Mouse (Mus musculus) embryonic facial prominence, embryonic 10.5 days (tissue): ENCODE measurements around the gene Pgpep1. TPM values are rescaled to one million over a fixed set of nuclear protein-coding genes. Genes with fewer than 3 reads are reported as not detected.
A peak's percentile ranks its signal among the peaks of the same experiment; 100 is the strongest.

Experiments
- DNase-seq: peaks from one replicate; pipeline ENCODE4 v3.0.0-alpha.2; 2017; ENCODE audit warnings: low spot score
- H3K27ac ChIP-seq: fragments of 300-500 bp; sonication (generic); replicated peaks from 2 replicates; pipeline ENCODE4 v1.5.1; 2016; ENCODE audit warnings: mild to moderate bottlenecking
- H3K27me3 ChIP-seq: fragments of 300-500 bp; sonication (generic); replicated peaks from 2 replicates; pipeline ENCODE4 v1.6.1; 2016; ENCODE audit warnings: low read depth, mild to moderate bottlenecking; ENCODE audit not compliant: poor library complexity, severe bottlenecking
- H3K36me3 ChIP-seq: fragments of 300-500 bp; sonication (generic); replicated peaks from 2 replicates; pipeline ENCODE4 v1.6.1; 2016; ENCODE audit warnings: mild to moderate bottlenecking, moderate library complexity
- H3K4me1 ChIP-seq: fragments of 300-500 bp; sonication (generic); 2 replicates; pipeline ENCODE4 v1.6.1; 2016
- H3K4me3 ChIP-seq: fragments of 300-500 bp; sonication (generic); 2 replicates; pipeline ENCODE4 v1.5.1; 2016; ENCODE audit warnings: mild to moderate bottlenecking, moderate library complexity
- H3K9me3 ChIP-seq: fragments of 300-500 bp; sonication (generic); 2 replicates; pipeline ENCODE4 v1.6.1; 2016; ENCODE audit warnings: mild to moderate bottlenecking
- WGBS: fragments of 180-500 bp; shearing (Covaris S2); methylation state at CpG from one replicate; pipeline ENCODE4 v1.1.7; 2016; 5-methylcytosine and 5-hydroxymethylcytosine counted together
- polyA plus RNA-seq: library from polyadenylated mRNA; unstranded; fragments of >200 nt; fragmentation: Nextera tagmentation; extraction: Ambion mirVana; gene quantifications from 2 replicates; pipeline ENCODE4 v1.2.1, GENCODE M21; 2016

The Pgpep1 gene
- polyA plus RNA-seq, 1 experiment from 2014 or later, result 51.8 TPM

DNA sequence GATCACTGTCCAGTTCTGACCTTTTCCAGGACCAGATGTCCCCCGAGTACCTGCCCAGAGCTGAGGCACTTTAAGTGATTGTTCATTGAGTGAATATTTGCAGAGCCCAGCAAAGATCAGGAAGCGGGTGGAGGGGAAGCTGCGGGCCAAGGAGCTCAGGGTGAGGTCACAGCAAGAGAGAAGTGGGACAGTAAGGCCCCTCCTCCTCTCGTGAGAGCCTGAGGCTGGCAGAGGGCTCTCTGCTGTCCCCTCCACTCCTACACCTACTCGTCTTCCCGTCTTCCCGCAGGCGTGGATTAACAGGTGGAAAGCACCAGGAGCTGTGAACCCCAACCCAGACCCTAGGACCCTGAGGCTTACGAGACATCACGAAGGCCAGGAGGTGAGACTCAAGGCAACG is 43.5 kb downstream of the Pgpep1 start:
- DNase-seq, result no peak
- Histone ChIP-seq H3K36me3 (no peaks in the 10 kb centered on the region), H3K27ac (no peak overlapping the region), H3K4me3 (no peak overlapping the region), H3K27me3 (peaks cover 20% of the 10 kb centered on the region), H3K9me3 (no peaks in the 10 kb centered on the region), H3K4me1 (peaks cover 30% of the 10 kb centered on the region)
- WGBS, result 53% methylated on average over 11 of the region's 11 CpGs

DNA sequence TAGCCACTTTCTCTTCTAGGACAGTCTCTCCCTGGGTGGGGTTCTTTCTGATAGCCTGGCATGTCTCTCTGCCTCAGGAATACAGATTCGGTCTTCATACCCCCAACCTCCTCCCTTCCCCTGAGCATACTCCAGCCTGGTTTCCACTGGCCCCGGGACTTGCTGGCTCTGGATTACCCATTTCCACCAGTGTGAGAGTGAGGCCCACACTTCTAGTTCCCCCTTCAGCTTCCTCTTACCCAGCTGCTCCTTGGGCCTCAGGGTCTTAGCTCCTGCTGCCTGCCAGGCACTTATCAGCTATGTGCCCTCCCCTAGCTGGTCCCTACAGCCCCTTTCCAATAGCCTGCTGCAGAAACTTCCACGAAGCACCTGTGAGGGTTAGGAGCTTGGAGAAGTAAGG is 44.3 kb downstream of the Pgpep1 start, which contains the start of gene Lrrc25:
TSS of gene Lrrc25 (plus strand) at position 262 of the 400 bp plus-strand sequence.
- WGBS, result 83% methylated on average over 3 of the region's 3 CpGs
- H3K36me3 ChIP-seq, result no peaks in the 10 kb centered on the region
- H3K4me3 ChIP-seq, result no peak within 1 kb of the TSS; the same call in 1 of the 2 replicates
- H3K9me3 ChIP-seq, result no peaks in the 10 kb centered on the region
- DNase-seq, result no peak
- H3K27me3 ChIP-seq, result peaks cover 12% of the 10 kb centered on the region
- H3K27ac ChIP-seq, result no peak within 1 kb of the TSS
- peaks cover 36% of the 10 kb centered on the region for H3K4me1 ChIP-seq

DNA sequence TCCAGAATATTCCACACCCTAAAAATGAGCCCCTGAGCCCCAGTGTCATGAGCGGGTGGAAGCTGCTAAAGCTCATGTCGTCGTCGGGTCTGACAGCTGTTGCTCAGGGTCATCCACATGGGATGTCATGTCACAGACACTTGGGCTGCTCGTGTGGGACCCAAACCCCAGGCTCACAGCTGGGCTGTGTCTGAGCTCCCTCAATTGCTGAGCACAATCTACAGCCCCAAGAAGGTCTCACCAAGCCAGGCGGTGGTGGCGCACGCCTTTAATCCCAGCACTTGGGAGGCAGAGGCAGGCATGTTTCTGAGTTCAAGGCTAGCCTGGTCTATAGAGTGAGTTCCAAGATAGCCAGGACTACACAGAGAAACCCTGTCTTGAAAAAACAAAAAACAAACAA is 44.9 kb downstream of the Pgpep1 start:
- no peak overlapping the region for H3K4me3 ChIP-seq
- 90% methylated on average over 8 of the region's 8 CpGs for WGBS
- H3K4me1 ChIP-seq, result peaks cover 36% of the 10 kb centered on the region
- peaks cover 6% of the 10 kb centered on the region for H3K27me3 ChIP-seq
- no peak for DNase-seq
- H3K36me3 ChIP-seq, result no peaks in the 10 kb centered on the region
- no peaks in the 10 kb centered on the region for H3K9me3 ChIP-seq
- no peak overlapping the region for H3K27ac ChIP-seq

DNA sequence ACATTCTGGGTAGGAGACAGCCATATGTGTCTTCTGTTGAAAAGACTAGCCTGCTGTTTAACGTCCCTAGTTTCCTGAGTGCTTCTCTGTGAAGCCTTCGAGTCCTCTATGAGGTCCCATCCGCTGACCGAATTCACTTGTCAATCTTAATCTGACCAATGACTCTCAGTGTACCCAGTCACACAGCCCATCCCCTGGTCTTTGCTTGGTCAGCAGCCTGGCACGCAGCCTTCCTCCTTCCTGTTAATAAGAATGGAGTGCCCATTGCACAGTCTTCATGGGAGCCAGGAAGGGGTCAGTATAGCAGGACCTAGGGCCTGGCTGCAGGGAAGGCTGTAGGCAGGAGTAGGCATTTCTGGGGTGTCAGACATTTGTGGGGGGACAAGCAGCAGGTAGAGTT is 45.7 kb downstream of the Pgpep1 start:
- DNase-seq, result no peak
- Histone ChIP-seq H3K4me1 (peaks cover 43% of the 10 kb centered on the region), H3K27ac (no peak overlapping the region), H3K27me3 (peaks cover under 1% of the 10 kb centered on the region; the same call in 1 of the 2 replicates), H3K4me3 (no peak overlapping the region), H3K36me3 (no peaks in the 10 kb centered on the region), H3K9me3 (no peaks in the 10 kb centered on the region)
- 79% methylated on average over 5 of the region's 5 CpGs for WGBS

DNA sequence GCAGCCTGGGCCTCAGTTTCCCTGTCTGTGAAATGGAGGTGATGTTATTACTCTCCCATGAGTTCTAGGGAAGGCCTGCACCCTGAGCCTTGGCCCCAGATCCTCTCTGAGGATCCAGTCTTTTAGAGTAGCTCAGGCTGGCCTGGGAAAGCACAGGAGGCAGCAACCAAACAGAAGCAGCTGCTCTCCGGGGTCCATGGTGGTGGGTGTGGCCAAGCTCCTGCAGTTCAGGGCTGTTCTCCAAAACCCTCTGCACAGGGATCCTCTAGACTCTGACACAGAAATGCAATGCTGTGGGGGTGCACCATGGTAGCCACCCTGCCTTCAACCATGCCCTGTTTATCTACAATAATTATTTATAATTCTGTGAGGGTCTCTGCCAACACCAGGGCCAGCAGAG is 46.4 kb downstream of the Pgpep1 start:
- Histone ChIP-seq H3K27me3 (no peaks in the 10 kb centered on the region), H3K4me1 (peaks cover 45% of the 10 kb centered on the region)
- 15% methylated on average over 1 of the region's 1 CpGs for WGBS

DNA sequence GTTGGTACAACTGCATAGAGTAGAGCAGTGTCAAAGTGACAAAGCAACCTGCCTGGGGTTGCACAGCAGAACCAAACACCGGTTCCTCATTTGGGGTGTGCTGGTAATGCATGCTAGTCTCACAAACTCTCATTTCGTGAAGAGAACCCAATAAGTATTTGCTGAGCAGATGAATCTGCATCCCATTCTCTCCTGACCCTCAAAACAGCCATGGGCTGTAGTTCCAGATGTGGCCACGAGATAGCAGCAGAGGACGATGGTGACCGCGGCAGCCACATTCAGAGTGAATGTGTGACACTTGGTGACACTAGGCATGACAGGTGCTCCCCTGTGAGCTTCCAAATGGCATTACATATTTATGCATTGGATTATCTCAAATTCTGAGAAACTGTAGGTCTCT is 48.3 kb downstream of the Pgpep1 start:
- under 1% methylated on average over 6 of the region's 6 CpGs for WGBS
- Histone ChIP-seq H3K4me1 (peaks cover 54% of the 10 kb centered on the region), H3K9me3 (no peaks in the 10 kb centered on the region), H3K36me3 (no peaks in the 10 kb centered on the region), H3K27ac (peak overlapping the region; percentile 97), H3K4me3 (peak overlapping the region; percentile 89), H3K27me3 (no peaks in the 10 kb centered on the region)
- DNase-seq, result peak; percentile 88

More for the DNA sequence above, 46.4 kb downstream of the Pgpep1 start:
- no peak overlapping the region for H3K27ac ChIP-seq
- no peak overlapping the region for H3K4me3 ChIP-seq
- DNase-seq, result no peak
- H3K36me3 ChIP-seq, result no peaks in the 10 kb centered on the region
- no peaks in the 10 kb centered on the region for H3K9me3 ChIP-seq

DNA sequence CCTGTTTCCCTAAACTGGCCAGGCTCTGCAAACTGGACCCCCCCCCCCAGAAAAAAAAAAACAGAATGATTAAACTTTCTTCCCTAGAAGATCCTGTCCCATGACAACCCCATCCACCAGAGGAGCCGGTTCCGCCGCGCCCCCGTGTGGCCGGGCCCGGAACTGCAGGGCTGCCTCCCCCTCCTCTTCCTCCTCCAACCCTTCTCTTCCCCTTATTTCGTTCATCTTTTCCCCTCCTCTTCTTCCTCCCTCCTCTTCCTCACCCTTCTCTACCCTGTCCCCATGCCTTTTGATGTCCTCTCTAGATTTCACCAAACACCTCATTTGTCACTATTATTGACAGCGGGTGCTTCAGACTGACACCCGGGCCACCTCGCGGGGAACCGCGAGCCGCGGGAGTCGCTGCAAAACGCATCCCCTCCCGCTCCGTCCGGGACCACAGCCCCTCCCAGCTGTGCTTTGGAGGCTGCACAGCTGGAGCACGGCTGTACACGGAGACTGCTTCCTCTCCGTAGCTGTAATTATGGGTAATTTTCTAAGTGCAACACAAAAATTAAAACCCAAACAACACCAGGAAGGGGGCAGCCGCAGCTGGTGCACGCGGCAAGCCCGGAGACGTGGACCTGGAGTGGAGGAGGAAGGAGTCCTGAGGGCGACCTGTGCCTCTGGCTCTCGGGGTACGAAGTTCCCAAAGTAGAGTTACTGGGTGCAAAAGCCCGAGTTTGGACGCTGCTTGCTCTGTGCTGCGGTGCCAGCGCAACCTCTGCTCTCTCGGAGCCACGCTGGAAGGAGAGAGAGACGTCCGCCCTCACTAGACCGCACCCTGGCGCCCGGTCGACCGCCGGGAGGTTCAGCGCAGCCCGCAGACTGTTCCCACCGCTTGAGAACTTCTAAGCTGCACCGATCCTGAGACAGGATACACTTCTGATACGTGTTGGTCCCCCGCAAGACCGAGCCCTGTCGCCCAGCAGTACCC is 49.1 kb downstream of the Pgpep1 start:
- peak; percentile 93 for DNase-seq
- Histone ChIP-seq H3K9me3 (no peaks in the 10 kb centered on the region), H3K27ac (peak overlapping the region; percentile 97), H3K36me3 (no peaks in the 10 kb centered on the region), H3K27me3 (no peaks in the 10 kb centered on the region), H3K4me1 (peaks cover 60% of the 10 kb centered on the region), H3K4me3 (peak overlapping the region; percentile 89)
- WGBS, result under 1% methylated on average over 54 of the region's 54 CpGs

DNA sequence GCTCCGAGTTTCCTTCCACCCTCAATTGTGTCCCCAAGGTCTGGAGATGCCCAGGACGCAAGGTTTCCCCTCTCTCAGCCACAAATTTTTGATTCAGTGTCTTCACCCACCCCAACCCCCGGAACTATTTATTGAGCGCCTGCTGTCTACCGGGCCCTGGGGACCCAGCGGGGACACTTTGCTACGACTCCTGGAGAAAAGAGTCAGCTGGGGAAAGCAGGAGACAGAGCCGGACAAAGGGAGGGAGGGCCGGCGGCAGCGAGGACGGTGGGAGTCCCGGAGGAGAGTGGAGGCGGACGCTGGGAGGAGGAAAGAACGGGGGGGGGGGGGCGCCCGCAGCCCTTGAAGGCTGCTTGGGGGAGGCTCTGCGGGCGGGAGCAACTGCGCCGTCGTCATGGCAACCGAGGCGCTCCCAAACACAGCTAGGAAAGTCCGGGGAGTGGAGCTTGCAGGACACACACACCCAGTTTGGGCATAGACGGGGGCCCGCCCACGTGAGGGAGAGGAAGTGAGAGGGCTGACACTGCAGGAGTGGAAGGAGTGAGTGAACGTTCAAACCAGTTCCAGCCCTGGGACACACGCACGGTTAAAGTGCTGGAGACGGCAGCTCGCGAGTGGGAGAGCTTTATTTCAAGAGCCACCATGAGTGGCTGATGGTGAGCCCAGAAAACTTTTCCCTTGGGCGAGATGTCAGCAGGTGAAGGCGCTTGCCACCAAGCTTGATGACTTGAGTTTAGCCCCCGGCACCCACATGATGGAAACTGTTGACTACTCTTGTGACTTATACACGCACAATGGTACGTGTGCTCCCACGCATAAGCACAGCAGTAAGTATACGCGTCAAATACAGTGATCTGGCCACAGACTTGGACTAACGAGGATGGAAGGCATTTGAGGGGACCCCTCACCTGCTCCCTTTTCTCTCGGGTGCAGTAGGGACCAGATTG is 50.1 kb downstream of the Pgpep1 start:
- H3K27ac ChIP-seq, result peak overlapping the region; percentile 97
- peaks cover 4% of the 10 kb centered on the region for H3K36me3 ChIP-seq
- peak; percentile 93 for DNase-seq
- peak overlapping the region; percentile 89 for H3K4me3 ChIP-seq
- H3K9me3 ChIP-seq, result no peaks in the 10 kb centered on the region
- no peaks in the 10 kb centered on the region for H3K27me3 ChIP-seq
- peaks cover 68% of the 10 kb centered on the region for H3K4me1 ChIP-seq
- WGBS, result 1% methylated on average over 45 of the region's 45 CpGs

DNA sequence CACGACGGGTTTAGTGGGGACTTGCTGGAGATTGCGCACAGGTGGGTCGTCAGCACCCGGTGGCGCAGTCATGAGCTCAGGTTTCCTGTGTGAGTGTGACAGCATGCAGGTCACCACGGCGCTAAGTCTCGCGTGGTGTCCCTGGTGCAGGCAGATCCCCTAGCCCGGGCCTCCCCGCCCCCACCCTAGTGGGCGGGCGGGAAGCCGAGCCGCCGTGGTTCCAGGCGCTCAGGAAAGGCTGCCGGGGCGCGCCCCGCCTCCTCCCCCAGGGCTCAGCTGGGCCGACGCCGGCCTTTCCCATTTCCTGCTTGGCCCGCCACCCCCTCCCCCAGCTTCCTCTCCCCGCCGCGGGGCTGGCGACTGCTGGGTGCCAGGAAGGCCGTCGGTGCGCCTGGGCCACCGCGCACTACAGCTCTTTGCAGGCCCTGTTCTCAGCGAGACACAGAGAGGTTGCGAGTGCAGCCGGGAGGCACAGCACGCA is 50.8 kb downstream of the Pgpep1 start:
- H3K36me3 ChIP-seq, result peaks cover 11% of the 10 kb centered on the region
- DNase-seq, result peak; percentile 95
- under 1% methylated on average over 39 of the region's 39 CpGs for WGBS
- no peaks in the 10 kb centered on the region for H3K27me3 ChIP-seq
- H3K4me1 ChIP-seq, result peaks cover 75% of the 10 kb centered on the region
- H3K9me3 ChIP-seq, result no peaks in the 10 kb centered on the region
- peak overlapping the region; percentile 97 for H3K27ac ChIP-seq
- peak overlapping the region; percentile 89 for H3K4me3 ChIP-seq

DNA sequence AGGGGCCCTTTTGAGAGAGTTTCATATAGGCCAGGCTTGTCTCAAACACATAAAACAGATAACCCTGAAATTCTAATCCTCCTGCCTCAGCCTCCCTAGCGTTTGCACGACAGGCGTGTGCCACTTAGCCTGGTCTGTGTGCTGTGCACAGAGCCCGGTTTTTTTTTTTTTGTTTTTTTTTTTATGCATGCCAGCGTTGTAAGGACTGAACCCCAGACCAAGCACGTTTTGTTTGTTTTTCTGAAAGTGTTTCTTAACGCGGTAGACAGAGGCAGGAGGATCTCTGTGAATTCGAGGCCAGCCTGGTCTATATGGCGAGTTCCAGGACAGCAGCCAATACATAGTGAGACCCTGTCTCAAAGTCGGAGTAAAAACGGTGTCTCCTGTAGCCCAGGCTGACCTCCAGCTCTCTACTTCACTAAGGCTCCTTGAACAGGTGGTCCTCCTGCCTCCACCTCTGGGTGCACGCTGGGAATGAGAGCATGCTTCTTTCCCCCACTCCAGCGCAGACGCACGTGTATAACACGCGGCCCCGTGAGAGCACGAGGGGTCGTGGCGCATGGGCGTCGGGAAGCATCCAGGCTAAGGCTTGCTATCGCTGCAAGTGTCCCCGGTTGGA is 51.3 kb downstream of the Pgpep1 start, which contains the start of gene Ssbp4:
TSS of gene Ssbp4 (minus strand) at position 124 of the 619 bp plus-strand sequence.
- peak within 1 kb of the TSS; percentile 97 for H3K27ac ChIP-seq
- 5% methylated on average over 26 of the region's 26 CpGs for WGBS
- H3K4me1 ChIP-seq, result peaks cover 78% of the 10 kb centered on the region
- no peak for DNase-seq
- H3K36me3 ChIP-seq, result peaks cover 16% of the 10 kb centered on the region
- H3K4me3 ChIP-seq, result peak within 1 kb of the TSS; percentile 89
- H3K9me3 ChIP-seq, result no peaks in the 10 kb centered on the region
- no peaks in the 10 kb centered on the region for H3K27me3 ChIP-seq

DNA sequence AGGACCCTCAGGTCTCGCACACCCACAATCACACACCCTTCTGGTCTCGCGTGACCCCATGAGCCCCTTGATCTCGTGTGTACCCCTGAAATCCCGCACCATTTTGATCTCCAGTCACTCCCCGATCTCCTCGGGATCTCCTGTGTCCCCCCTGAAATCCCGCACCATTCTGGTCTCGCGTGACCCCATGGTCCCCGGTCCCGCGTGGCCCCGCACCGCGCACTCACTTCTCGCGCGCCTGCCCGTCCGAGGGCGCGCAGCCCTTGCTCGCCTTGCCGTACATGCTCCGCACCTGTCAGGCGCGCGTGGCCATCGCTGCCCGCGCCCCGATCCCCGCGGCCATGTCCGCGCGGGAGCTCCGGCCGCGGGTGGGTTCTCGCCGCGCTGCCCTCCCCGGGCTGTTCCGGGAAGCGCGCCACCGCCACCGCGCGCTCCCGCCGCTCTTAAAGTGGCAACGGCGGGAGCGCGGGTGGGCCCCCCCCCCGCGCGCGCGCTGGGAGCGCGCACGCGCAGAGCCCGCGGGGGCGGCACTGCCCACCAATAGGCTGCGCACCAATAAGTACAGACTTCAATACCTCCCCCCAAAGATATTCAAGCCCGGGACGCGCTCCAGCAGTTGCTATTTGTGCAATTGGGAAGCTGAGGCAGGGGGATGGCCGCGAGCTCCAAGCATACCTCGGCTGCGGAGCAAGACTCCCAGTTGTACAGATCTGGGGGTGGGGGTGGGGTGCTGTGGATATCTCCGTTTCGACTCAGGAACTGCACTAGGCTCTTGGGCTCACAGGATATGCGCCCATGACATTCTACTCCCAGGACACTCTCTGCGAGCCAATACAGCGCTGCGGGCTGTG is 52.1 kb downstream of the Pgpep1 start:
- DNase-seq, result peak; percentile 78
- peak overlapping the region; percentile 97 for H3K27ac ChIP-seq
- peaks cover 77% of the 10 kb centered on the region for H3K4me1 ChIP-seq
- peaks cover 24% of the 10 kb centered on the region for H3K36me3 ChIP-seq
- WGBS, result 2% methylated on average over 84 of the region's 84 CpGs
- H3K9me3 ChIP-seq, result 0 out of 2 replicates have a peak, but pooled peaks cover 3% of the 10 kb centered on the region
- H3K27me3 ChIP-seq, result no peaks in the 10 kb centered on the region
- H3K4me3 ChIP-seq, result peak overlapping the region; percentile 89
